Mouse (Mus musculus) limb, embryonic 14.5 days (tissue): ENCODE results near the gene Atad5. TPM values are rescaled to one million over a fixed set of nuclear protein-coding genes. Genes with fewer than 3 reads are reported as not detected.

ENCODE experiments used
- ATAC-seq: fragments of 200-750 bp; cut with Nextera tagmentation; 2 replicates; pipeline ENCODE4 v1.8.0; 2017; ENCODE audit warnings: low read depth, moderate number of reproducible peaks, moderate TSS enrichment; ENCODE audit not compliant: low FRiP score
- DNase-seq: peaks from one replicate; pipeline ENCODE4 v3.0.0-alpha.2; 2015; ENCODE audit warnings: low spot score
- H3K27ac ChIP-seq: fragments of 300-500 bp; sonication (generic); replicated peaks from 2 replicates; pipeline ENCODE4 v1.5.1; 2014; ENCODE audit warnings: low read depth, mild to moderate bottlenecking, low read length, moderate library complexity, mixed read lengths
- H3K27me3 ChIP-seq: fragments of 300-500 bp; sonication (generic); 2 replicates; pipeline ENCODE4 v1.6.1; 2014; ENCODE audit warnings: low read length, mixed read lengths; ENCODE audit not compliant: control insufficient read depth, insufficient read depth
- H3K36me3 ChIP-seq: fragments of 300-500 bp; sonication (generic); 2 replicates; pipeline ENCODE4 v1.6.1; 2014; ENCODE audit warnings: mild to moderate bottlenecking, low read length, moderate library complexity, mixed read lengths; ENCODE audit not compliant: control insufficient read depth, insufficient read depth
- H3K4me1 ChIP-seq: fragments of 300-500 bp; sonication (generic); 2 replicates; pipeline ENCODE4 v1.6.1; 2014; ENCODE audit warnings: antibody characterized with exemption, low read length, mixed read lengths; ENCODE audit not compliant: control insufficient read depth, insufficient read depth
- H3K4me2 ChIP-seq: fragments of 300-500 bp; sonication (generic); replicated peaks from 2 replicates; pipeline ENCODE4 v1.6.1; 2014; ENCODE audit warnings: low read depth, mild to moderate bottlenecking, low read length, moderate library complexity; ENCODE audit not compliant: severe bottlenecking
- H3K4me3 ChIP-seq: fragments of 300-500 bp; sonication (generic); replicated peaks from 2 replicates; pipeline ENCODE4 v1.5.1; 2014; ENCODE audit warnings: low read length
- H3K9ac ChIP-seq: fragments of 300-500 bp; sonication (generic); 2 replicates; pipeline ENCODE4 v1.6.1; 2014; ENCODE audit warnings: mild to moderate bottlenecking, low read depth, low read length, moderate library complexity; ENCODE audit not compliant: severe bottlenecking
- H3K9me3 ChIP-seq: fragments of 300-500 bp; sonication (generic); 2 replicates; pipeline ENCODE4 v1.6.1; 2016; ENCODE audit warnings: low read length; ENCODE audit not compliant: control insufficient read depth
- POLR2A ChIP-seq: fragments of 200-500 bp; IDR thresholded peaks from 2 replicates; pipeline ENCODE4 v1.8.0; 2012; ENCODE audit warnings: inconsistent platforms, mild to moderate bottlenecking, moderate library complexity, borderline replicate concordance; ENCODE audit not compliant: insufficient read depth, insufficient read length; ENCODE audit errors: extremely low read depth
- WGBS: fragments of 180-500 bp; shearing (Covaris S2); extraction: QIAGEN DNeasy Blood & Tissue Kit; methylation state at CpG from one replicate; pipeline ENCODE4 v1.1.7; 2014; 5-methylcytosine and 5-hydroxymethylcytosine counted together
- polyA plus RNA-seq, 2 experiments: library from polyadenylated mRNA; depleted of rRNA in 1 of 2; stranded (reverse) in 1 of 2; unstranded in 1 of 2; fragments of >200 nt; fragmentation: Nextera tagmentation in 1 of 2; extraction: Ambion mirVana in 1 of 2; gene quantifications; 2 replicates each; pipeline versions ENCODE4 v1.2.1 to v1.2.3; 2012 to 2014

Gene Atad5
- polyA plus RNA-seq, 2 experiments = 11.1 to 13.8 TPM

DNA sequence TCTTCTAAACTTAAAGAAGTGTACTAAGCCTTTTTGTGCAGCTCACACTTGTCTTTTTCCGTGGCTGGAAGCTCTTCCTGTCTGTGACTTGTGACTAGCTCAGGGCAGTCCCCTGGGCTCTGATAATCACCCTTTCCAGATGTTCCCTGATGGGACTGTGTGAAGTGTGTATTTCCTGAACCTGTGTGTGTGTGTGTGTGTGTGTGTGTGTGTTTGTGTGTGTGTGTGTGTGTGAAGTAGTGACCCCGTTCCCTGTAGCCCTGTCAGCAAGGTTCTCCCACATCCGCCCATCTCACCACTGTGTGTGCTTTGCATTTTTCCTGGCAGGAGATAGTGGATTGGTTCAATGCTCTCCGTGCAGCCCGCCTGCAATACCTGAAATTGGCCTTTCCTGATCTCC lies 81.2 kb downstream of the Atad5 start:
- Histone ChIP-seq H3K36me3 (no peaks in the 10 kb centered on the region), H3K27me3 (no peaks in the 10 kb centered on the region), H3K27ac (no peak overlapping the region), H3K9me3 (no peaks in the 10 kb centered on the region), H3K4me1 (no peaks in the 10 kb centered on the region), H3K4me3 (no peak overlapping the region), H3K4me2 (no peak overlapping the region), H3K9ac (no peak overlapping the region)
- ATAC-seq (no peak), DNase-seq (no peak)
- 66% methylated on average over 5 of the region's 5 CpGs for WGBS
- TF ChIP-seq POLR2A = no peak

DNA sequence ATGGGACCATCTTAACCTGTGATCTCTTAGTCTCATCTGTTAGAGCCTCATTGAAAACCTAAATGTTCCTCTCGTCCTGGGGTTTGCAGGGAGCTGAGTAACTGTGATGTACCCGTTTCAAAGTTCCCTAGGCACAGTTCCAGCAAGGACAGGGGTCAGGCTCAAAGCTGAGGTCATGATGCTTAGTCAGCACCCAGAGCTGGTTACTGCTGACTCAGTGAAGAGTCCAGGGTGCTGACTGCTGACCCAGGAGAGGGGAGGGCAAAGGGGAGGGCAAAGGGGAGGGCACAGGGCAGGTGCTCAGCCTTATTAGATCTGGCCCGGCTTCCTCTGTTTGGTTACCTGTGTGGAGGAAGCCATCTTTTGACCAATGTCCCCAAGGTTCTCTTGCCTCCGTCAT lies 82.7 kb downstream of the Atad5 start:
- H3K9me3 ChIP-seq = no peaks in the 10 kb centered on the region
- H3K4me3 ChIP-seq = no peak overlapping the region
- H3K27me3 ChIP-seq = no peaks in the 10 kb centered on the region
- H3K36me3 ChIP-seq = no peaks in the 10 kb centered on the region
- no peaks in the 10 kb centered on the region for H3K4me1 ChIP-seq
- 71% methylated on average over 4 of the region's 4 CpGs for WGBS
- H3K27ac ChIP-seq = no peak overlapping the region
- no peak overlapping the region for H3K4me2 ChIP-seq
- no peak for DNase-seq
- ATAC-seq = no peak
- H3K9ac ChIP-seq = no peak overlapping the region
- TF ChIP-seq POLR2A = no peak

DNA sequence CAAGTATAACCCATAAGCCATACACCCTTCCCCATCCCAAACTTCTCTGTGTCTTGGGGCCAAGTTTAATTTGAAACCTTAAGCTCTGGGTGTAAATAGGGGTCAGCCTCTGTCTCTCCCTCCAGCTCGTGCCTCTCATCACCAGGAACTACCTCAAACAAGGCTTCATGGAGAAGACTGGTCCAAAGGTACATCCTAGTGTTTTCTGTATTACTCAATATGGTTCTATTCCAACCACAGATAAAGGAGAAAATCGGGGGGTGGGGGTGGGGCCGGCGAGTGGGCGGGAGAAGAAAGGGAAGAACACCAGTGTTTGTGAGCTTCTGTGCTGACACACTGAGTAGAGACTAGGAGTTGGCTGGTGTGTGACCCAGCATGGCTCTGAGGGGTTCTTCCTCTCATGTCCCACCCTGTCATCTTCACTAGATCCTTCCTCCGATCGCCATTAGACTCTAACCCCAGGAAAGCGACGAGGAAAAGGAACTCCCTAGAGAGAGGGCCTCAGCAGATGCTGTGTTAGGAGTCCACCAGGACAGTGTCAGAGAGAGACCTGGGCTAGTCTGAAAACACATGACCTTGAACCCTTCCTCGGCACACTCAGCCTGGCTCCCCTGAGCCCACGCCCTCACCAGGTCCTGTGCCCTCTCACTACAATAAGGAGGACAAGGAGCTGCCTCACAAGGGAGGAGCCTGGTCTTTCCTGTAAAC lies 84.9 kb downstream of the Atad5 start:
- Histone ChIP-seq H3K4me1 (no peaks in the 10 kb centered on the region), H3K36me3 (no peaks in the 10 kb centered on the region), H3K9me3 (no peaks in the 10 kb centered on the region), H3K9ac (no peak overlapping the region), H3K27me3 (no peaks in the 10 kb centered on the region), H3K4me2 (no peak overlapping the region), H3K4me3 (no peak overlapping the region), H3K27ac (no peak overlapping the region)
- no peak for TF ChIP-seq POLR2A
- DNase-seq (no peak), ATAC-seq (no peak)
- WGBS = 74% methylated on average over 11 of the region's 11 CpGs

DNA sequence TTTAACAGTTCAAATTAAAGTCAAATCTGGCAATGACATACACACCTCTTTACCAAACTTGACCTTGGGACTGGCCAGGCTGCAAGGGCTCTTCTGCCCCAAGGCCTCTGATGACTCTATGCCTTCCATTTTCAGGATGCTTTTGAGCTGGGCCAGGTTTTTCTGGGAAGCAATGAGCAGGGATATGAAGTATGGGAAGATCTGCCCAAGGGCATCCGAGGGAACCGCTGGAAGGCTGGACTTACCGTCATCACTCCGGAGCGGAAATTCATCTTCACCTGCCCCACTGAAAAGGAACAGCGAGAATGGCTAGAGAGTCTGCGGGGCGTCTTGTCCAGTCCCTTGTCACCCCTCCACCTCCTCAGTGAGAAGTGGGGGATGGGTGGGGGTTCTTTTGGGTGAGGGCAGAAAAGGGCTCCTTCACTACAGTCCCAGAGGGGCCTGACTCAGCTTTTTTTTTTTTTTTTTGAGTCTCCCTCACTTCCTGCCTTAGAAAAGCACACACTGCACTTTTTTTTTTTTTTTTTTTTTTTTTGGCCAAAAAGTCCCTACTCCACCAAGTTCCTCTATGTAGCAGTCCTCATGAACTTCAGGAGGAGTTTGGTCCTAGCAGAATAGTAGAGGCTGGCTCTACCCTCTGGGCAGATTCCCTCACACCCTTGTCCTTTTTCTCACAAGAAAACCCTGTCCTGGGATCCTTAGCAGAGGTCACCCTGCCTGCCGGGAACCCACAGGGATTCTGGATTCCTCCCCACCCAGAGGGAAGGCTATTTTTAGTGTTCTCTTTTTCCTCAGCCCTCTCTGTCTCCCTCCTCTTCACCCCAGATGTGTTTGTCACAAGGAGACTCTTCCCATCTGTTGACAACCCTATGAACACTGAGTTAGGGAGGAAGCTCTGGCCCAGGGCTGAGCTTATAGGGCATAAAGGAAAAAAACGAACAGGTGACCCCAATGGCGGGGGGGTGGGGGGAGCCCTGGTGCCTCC lies 88.0 kb downstream of the Atad5 start:
- no peak for DNase-seq
- Histone ChIP-seq H3K9ac (no peak overlapping the region), H3K4me3 (no peak overlapping the region), H3K9me3 (no peaks in the 10 kb centered on the region), H3K4me1 (no peaks in the 10 kb centered on the region), H3K27me3 (no peaks in the 10 kb centered on the region), H3K36me3 (no peaks in the 10 kb centered on the region), H3K27ac (no peak overlapping the region), H3K4me2 (no peak overlapping the region)
- ATAC-seq = no peak
- no peak for TF ChIP-seq POLR2A
- 76% methylated on average over 11 of the region's 11 CpGs for WGBS

DNA sequence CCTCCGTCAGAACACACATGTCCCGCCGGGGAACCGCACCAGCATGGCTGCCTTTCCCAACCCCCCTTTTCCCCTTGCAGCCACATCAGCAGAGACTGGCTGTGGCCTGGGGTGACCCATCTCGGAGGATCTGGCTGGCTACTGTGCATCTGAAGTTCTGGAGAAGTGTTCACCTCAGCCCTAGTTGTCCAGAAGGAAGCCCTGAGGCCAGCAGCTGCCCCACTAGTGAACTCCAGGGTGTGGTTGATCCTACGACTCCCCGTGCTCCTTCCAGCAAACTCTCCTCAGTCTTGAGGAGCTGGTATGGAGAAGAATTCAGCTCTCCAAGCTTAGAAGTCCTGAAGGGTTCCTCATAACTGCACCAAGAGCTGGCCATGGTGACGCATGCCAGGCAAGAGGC lies 89.1 kb downstream of the Atad5 start:
- Histone ChIP-seq H3K27me3 (no peaks in the 10 kb centered on the region), H3K4me1 (no peaks in the 10 kb centered on the region), H3K4me3 (no peak overlapping the region), H3K9me3 (no peaks in the 10 kb centered on the region), H3K9ac (no peak overlapping the region), H3K36me3 (no peaks in the 10 kb centered on the region), H3K27ac (no peak overlapping the region), H3K4me2 (no peak overlapping the region)
- TF ChIP-seq POLR2A = no peak
- WGBS = 87% methylated on average over 8 of the region's 8 CpGs
- ATAC-seq = no peak
- no peak for DNase-seq
